Mouse (Mus musculus) kidney, adult 2 months (tissue): ENCODE results near the gene Trak1. TPM values are rescaled to one million over a fixed set of nuclear protein-coding genes. Genes with fewer than 3 reads are reported as not detected.

Experiments
- DNase-seq: peaks from one replicate; pipeline ENCODE4 v3.0.0; 2021
- H3K27ac ChIP-seq: fragments of 200-500 bp; 2 replicates; pipeline ENCODE4 v1.5.1; 2012; ENCODE audit warnings: low read depth, low read length, control low read depth, inconsistent platforms; ENCODE audit not compliant: insufficient read depth
- H3K27me3 ChIP-seq: fragments of 200-500 bp; replicated peaks from 2 replicates; pipeline ENCODE4 v1.6.1; 2012; ENCODE audit warnings: mild to moderate bottlenecking, moderate library complexity, low read length, inconsistent platforms; ENCODE audit not compliant: control insufficient read depth, insufficient read depth
- H3K36me3 ChIP-seq: fragments of 200-500 bp; 2 replicates; pipeline ENCODE4 v1.6.1; 2012; ENCODE audit warnings: mild to moderate bottlenecking, moderate library complexity, low read length, inconsistent platforms; ENCODE audit not compliant: control insufficient read depth, insufficient read depth
- H3K4me1 ChIP-seq: fragments of 200-500 bp; 2 replicates; pipeline ENCODE4 v1.6.1; 2011; ENCODE audit warnings: low read length; ENCODE audit not compliant: control insufficient read depth, insufficient read depth
- H3K4me3 ChIP-seq: fragments of 200-500 bp; 2 replicates; pipeline ENCODE4 v1.5.1; 2011; ENCODE audit warnings: mild to moderate bottlenecking, low read depth, low read length, control low read depth; ENCODE audit not compliant: insufficient read depth
- CTCF ChIP-seq: fragments of 200-500 bp; conservative IDR thresholded peaks from 2 replicates; pipeline ENCODE4 v1.5.1; 2011; ENCODE audit warnings: low read depth, mild to moderate bottlenecking, control low read depth, low read length, moderate library complexity, mixed read lengths; ENCODE audit not compliant: insufficient read depth, insufficient read length
- POLR2A ChIP-seq: fragments of 200-500 bp; IDR thresholded peaks from one replicate; pipeline ENCODE4 v1.6.1; 2011; ENCODE audit warnings: low read depth, low read length, control low read depth
- WGBS: fragments of 180-500 bp; shearing (Covaris S2); methylation state at CpG from one replicate; pipeline ENCODE4 v1.1.7; 2018; 5-methylcytosine and 5-hydroxymethylcytosine counted together
- polyA plus RNA-seq: library from polyadenylated mRNA; depleted of rRNA; stranded (reverse); fragments of >200 nt; gene quantifications from 2 replicates; pipeline ENCODE4 v1.2.3, GENCODE M21; 2012

Gene Trak1
- polyA plus RNA-seq, 1 experiment = 65.1 TPM

- peak; percentile 81 for DNase-seq
- TF ChIP-seq POLR2A (no peak), CTCF (no peak)
- H3K27me3 ChIP-seq = no peaks in the 10 kb centered on the region
- H3K4me1 ChIP-seq = peaks cover 33% of the 10 kb centered on the region
- H3K36me3 ChIP-seq = no peaks in the 10 kb centered on the region
- H3K27ac ChIP-seq = no peak overlapping the region
- H3K4me3 ChIP-seq = no peak overlapping the region
- WGBS = 36% methylated on average over 10 of the region's 10 CpGs
Measured at GRCm38 (mm10) chr9:121312237-121312891, 15.1 kb downstream of the Trak1 start.

- H3K27ac ChIP-seq = peak overlapping the region; percentile 84
- DNase-seq = peak; percentile 93
- no peaks in the 10 kb centered on the region for H3K27me3 ChIP-seq
- peaks cover 35% of the 10 kb centered on the region for H3K4me1 ChIP-seq
- WGBS = 15% methylated on average over 21 of the region's 21 CpGs
- TF ChIP-seq POLR2A (peak; percentile 33), CTCF (no peak)
- H3K36me3 ChIP-seq = no peaks in the 10 kb centered on the region
- H3K4me3 ChIP-seq = peak overlapping the region; percentile 5; the same call in 1 of the 2 replicates
Measured at GRCm38 (mm10) chr9:121313656-121314374, 16.5 kb downstream of the Trak1 start.

GRCm38 (mm10) chr9:121314541-121315152 is 17.3 kb downstream of the Trak1 start:
- WGBS = 38% methylated on average over 14 of the region's 14 CpGs
- no peaks in the 10 kb centered on the region for H3K27me3 ChIP-seq
- peak; percentile 53 for DNase-seq
- H3K27ac ChIP-seq = peak overlapping the region; percentile 84
- no peak for TF ChIP-seq CTCF
- TF ChIP-seq POLR2A = no peak
- peak overlapping the region; percentile 38 for H3K4me3 ChIP-seq
- H3K4me1 ChIP-seq = peaks cover 32% of the 10 kb centered on the region
- H3K36me3 ChIP-seq = no peaks in the 10 kb centered on the region

GRCm38 (mm10) chr9:121315901-121316595 is 18.7 kb downstream of the Trak1 start:
- Histone ChIP-seq H3K27ac (0 out of 2 replicates have a peak overlapping the region, but pooled peaks have one; percentile 4), H3K4me1 (peaks cover 35% of the 10 kb centered on the region), H3K27me3 (no peaks in the 10 kb centered on the region), H3K4me3 (no peak overlapping the region), H3K36me3 (no peaks in the 10 kb centered on the region)
- TF ChIP-seq CTCF = no peak
- no peak for TF ChIP-seq POLR2A
- DNase-seq = no peak
- WGBS = 78% methylated on average over 4 of the region's 4 CpGs

GRCm38 (mm10) chr9:121316621-121317405 is 19.5 kb downstream of the Trak1 start:
- H3K27me3 ChIP-seq = no peaks in the 10 kb centered on the region
- peaks cover 34% of the 10 kb centered on the region for H3K4me1 ChIP-seq
- H3K27ac ChIP-seq = peak overlapping the region; percentile 33
- peak; percentile 61 for DNase-seq
- no peak overlapping the region for H3K4me3 ChIP-seq
- WGBS = 40% methylated on average over 12 of the region's 12 CpGs
- no peak for TF ChIP-seq POLR2A
- peak; percentile 28; the same call in 1 of the 2 replicates for TF ChIP-seq CTCF
- H3K36me3 ChIP-seq = no peaks in the 10 kb centered on the region

GRCm38 (mm10) chr9:121319323-121319966 is 22.1 kb downstream of the Trak1 start:
- Histone ChIP-seq H3K36me3 (no peaks in the 10 kb centered on the region), H3K27me3 (no peaks in the 10 kb centered on the region), H3K4me1 (peaks cover 18% of the 10 kb centered on the region), H3K27ac (no peak overlapping the region), H3K4me3 (no peak overlapping the region)
- WGBS = 78% methylated on average over 10 of the region's 10 CpGs
- DNase-seq = no peak
- TF ChIP-seq CTCF (no peak), POLR2A (no peak)
